8 mouse cellular contexts compared by ENCODE assay signal in the genomic region with DNA sequence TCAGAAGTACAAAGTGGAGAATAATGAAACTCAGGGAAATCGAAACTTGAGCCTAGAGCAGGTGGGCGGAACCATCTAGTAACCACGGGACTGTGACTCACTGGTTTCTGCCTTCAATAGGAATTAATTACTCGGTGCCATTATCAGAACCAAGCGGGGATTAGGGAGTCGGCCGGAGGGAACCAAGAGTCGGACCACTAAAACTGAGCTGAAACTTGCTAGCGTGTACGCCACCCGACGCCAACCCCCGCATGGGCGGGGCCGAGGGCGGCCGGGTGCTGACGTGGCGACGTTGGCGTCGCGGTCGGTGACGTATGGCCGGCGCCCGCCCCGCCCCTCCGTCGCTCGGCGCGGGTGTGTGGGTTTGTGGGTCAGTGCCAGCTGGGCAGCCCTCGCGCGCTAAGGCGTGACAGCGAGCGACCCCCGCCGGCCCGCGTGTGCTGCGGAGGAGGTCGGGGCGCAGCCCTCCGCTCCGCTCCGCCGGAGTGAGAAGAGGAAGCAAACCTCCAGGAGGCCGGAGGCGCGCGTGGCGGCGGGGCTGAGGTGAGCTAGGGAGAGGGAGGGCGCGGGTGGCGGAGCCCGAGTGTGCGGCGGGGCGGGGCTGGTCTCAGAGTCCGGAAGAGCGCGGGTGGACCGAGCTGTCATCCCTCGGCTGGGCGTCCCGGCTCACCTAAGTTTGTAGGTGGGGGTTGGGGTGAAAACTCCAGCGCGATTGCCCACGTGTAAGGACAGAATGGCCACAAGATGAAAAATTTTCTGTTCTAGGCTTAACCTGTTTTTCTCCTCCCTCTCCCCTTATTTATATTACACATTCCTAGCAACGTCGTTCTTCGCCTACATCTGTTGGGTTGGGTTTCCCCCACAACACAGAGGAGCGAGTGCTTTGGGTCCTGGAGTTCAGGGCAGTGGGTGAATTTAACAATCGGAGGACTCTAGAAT. TPM values are rescaled to one million over a fixed set of nuclear protein-coding genes. Genes with fewer than 3 reads are reported as not detected.
DNase-seq lines count a peak whose midpoint lies in the region; ATAC-seq lines count a peak whose summit lies in the region.

A gene (plus strand): TSS at position 315 of the 939 bp plus-strand sequence.

- peak within 1 kb of the TSS; percentile 68 for H3K27ac ChIP-seq in forebrain, embryonic 11.5 days (ENCODE audit: low read depth, low read length)
- peak within 1 kb of the TSS; percentile 95 for H3K27ac ChIP-seq in heart, embryonic 16.5 days (ENCODE audit: low read length)
- H3K27ac ChIP-seq in liver, embryonic 15.5 days (replicated peaks) = peak within 1 kb of the TSS; percentile 92
- H3K27ac ChIP-seq in neural tube, embryonic 12.5 days = peak within 1 kb of the TSS; percentile 59; the same call in 1 of the 2 replicates

- no peaks in the 10 kb centered on the region for H3K36me3 ChIP-seq in forebrain, embryonic 11.5 days (ENCODE audit: control insufficient read depth, insufficient read depth, low read length)
- no peaks in the 10 kb centered on the region for H3K36me3 ChIP-seq in heart, embryonic 16.5 days (ENCODE audit: control insufficient read depth, insufficient read depth)
- no peaks in the 10 kb centered on the region for H3K36me3 ChIP-seq in liver, embryonic 15.5 days (replicated peaks)
- H3K36me3 ChIP-seq in neural tube, embryonic 12.5 days = no peaks in the 10 kb centered on the region

- H3K4me1 ChIP-seq in forebrain, embryonic 11.5 days (replicated peaks; ENCODE audit: control insufficient read depth, insufficient read depth, low read length) = no peaks in the 10 kb centered on the region
- peaks cover 5% of the 10 kb centered on the region for H3K4me1 ChIP-seq in heart, embryonic 16.5 days (ENCODE audit: control insufficient read depth, insufficient read depth, low read length)
- peaks cover 9% of the 10 kb centered on the region for H3K4me1 ChIP-seq in liver, embryonic 15.5 days (replicated peaks)
- no peaks in the 10 kb centered on the region for H3K4me1 ChIP-seq in neural tube, embryonic 12.5 days

- WGBS in forebrain, embryonic 11.5 days = under 1% methylated on average over 75 of the region's 79 CpGs
- under 1% methylated on average over 77 of the region's 79 CpGs for WGBS in heart, embryonic 16.5 days
- under 1% methylated on average over 79 of the region's 79 CpGs for WGBS in liver, embryonic 15.5 days (ENCODE audit: insufficient replicate concordance)
- under 1% methylated on average over 77 of the region's 79 CpGs for WGBS in neural tube, embryonic 12.5 days

- no peaks in the 10 kb centered on the region for H3K27me3 ChIP-seq in forebrain, embryonic 11.5 days (ENCODE audit: control insufficient read depth, insufficient read depth, low read length)
- H3K27me3 ChIP-seq in heart, embryonic 16.5 days (ENCODE audit: control insufficient read depth, insufficient read depth, low read length) = no peaks in the 10 kb centered on the region
- no peaks in the 10 kb centered on the region for H3K27me3 ChIP-seq in liver, embryonic 15.5 days
- no peaks in the 10 kb centered on the region for H3K27me3 ChIP-seq in neural tube, embryonic 12.5 days (replicated peaks)

- H3K4me3 ChIP-seq in forebrain, embryonic 11.5 days (ENCODE audit: low read depth, low read length) = peak within 1 kb of the TSS; percentile 76
- H3K4me3 ChIP-seq in heart, embryonic 16.5 days (ENCODE audit: low read length) = peak within 1 kb of the TSS; percentile 97
- peak within 1 kb of the TSS; percentile 94 for H3K4me3 ChIP-seq in liver, embryonic 15.5 days (replicated peaks)
- peak within 1 kb of the TSS; percentile 80 for H3K4me3 ChIP-seq in neural tube, embryonic 12.5 days

- H3K4me2 ChIP-seq in forebrain, embryonic 11.5 days (ENCODE audit: low read depth, low read length, severe bottlenecking) = peak within 1 kb of the TSS; percentile 64
- peak within 1 kb of the TSS; percentile 83 for H3K4me2 ChIP-seq in heart, embryonic 16.5 days (ENCODE audit: low read depth, low read length)
- H3K4me2 ChIP-seq in liver, embryonic 15.5 days = peak within 1 kb of the TSS; percentile 71
- H3K4me2 ChIP-seq in neural tube, embryonic 12.5 days (replicated peaks) = peak within 1 kb of the TSS; percentile 65

- ATAC-seq in forebrain, embryonic 11.5 days (replicated peaks; ENCODE audit: low FRiP score) = peak; percentile 100
- peak; percentile 99 for ATAC-seq in heart, embryonic 16.5 days (replicated peaks; ENCODE audit: extremely low read depth, insufficient read depth, low FRiP score)
- ATAC-seq in liver, embryonic 15.5 days (ENCODE audit: insufficient read depth) = peak; percentile 98
- peak; percentile 99 for ATAC-seq in neural tube, embryonic 12.5 days (ENCODE audit: low FRiP score, low read depth)

- DNase-seq in CD8-positive naive resting alpha-beta T cell, adult 2 months (ENCODE audit: low read depth in 2 of 2, low spot score in 2 of 2) = peak; percentile 84 to 89
- peak; percentile 74 for DNase-seq in c-Kit-positive CD71-negative TER-119-negative erythroid progenitor cells, embryonic 14.5 days (ENCODE audit: low read depth)
- DNase-seq in forebrain, embryonic 11.5 days (ENCODE audit: low spot score) = peak; percentile 96
- peak; percentile 90 to 96 for DNase-seq in kidney, postnatal 36 days
- peak; percentile 73 for DNase-seq in telencephalon, adult 2 months (ENCODE audit: low read depth, low spot score)

- no peaks in the 10 kb centered on the region for H3K9me3 ChIP-seq in forebrain, embryonic 11.5 days (ENCODE audit: control insufficient read depth, low read length)
- H3K9me3 ChIP-seq in heart, embryonic 16.5 days (replicated peaks; ENCODE audit: control insufficient read depth, low read length) = no peaks in the 10 kb centered on the region
- H3K9me3 ChIP-seq in liver, embryonic 15.5 days (replicated peaks) = no peaks in the 10 kb centered on the region
- no peaks in the 10 kb centered on the region for H3K9me3 ChIP-seq in neural tube, embryonic 12.5 days

- peak within 1 kb of the TSS; percentile 76 for H3K9ac ChIP-seq in forebrain, embryonic 11.5 days (ENCODE audit: low read length)
- peak within 1 kb of the TSS; percentile 92 for H3K9ac ChIP-seq in heart, embryonic 16.5 days (ENCODE audit: low read length)
- peak within 1 kb of the TSS; percentile 88 for H3K9ac ChIP-seq in liver, embryonic 15.5 days
- peak within 1 kb of the TSS; percentile 83 for H3K9ac ChIP-seq in neural tube, embryonic 12.5 days

RNA-seq across cellular contexts. Expression of the gene that starts here (rescaled TPM):
- 20.3 and 25.9 TPM in 2 replicates for polyA plus RNA-seq in forebrain, embryonic 11.5 days (2014; fragmentation: Nextera tagmentation; extraction: Ambion mirVana)
- polyA plus RNA-seq in heart, embryonic 16.5 days (2015; fragmentation: Nextera tagmentation; extraction: Ambion mirVana) = 12.8 and 15.3 TPM in 2 replicates
- polyA plus RNA-seq in liver, embryonic 15.5 days (2015; fragmentation: Nextera tagmentation; extraction: Ambion mirVana) = 11.6 and 11.9 TPM in 2 replicates
- polyA plus RNA-seq in neural tube, embryonic 12.5 days (2016; fragmentation: Nextera tagmentation; extraction: Ambion mirVana) = 21.1 and 22.3 TPM in 2 replicates

Comparison
In these comparisons a context has a peak if more than half of its experiments do, and no peak if none do; other contexts are left out.
1. Peak in every context shown above with its lines: DNase-seq, ATAC-seq, H3K4me3 ChIP-seq and H3K27ac ChIP-seq.